Mouse (Mus musculus): ENCODE data around the gene Zfyve1.

Gene Zfyve1

DNA sequence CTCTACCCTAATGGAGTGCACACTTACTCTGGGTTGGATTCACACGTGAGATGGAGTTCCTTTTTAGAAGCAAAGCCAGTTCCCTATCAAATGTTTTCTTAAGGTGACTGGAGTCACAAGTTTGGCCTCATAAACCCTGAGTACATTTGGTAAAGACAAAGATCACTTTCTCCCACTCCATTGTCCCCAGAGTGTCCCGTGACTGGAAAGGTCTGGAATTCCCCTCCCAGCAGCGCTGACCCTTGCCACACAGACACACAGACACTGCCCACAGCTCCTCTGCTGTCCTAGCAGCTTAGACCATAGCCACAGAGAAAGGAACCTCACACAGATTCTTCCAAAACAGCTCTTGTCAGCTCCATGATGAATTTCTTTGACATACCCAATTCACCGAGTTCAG, 14.9 kb downstream of the Zfyve1 start:
- in situ Hi-C loops (cut with MboI; ENCODE audit: low sequenced_read_pairs) = no loop called here

DNA sequence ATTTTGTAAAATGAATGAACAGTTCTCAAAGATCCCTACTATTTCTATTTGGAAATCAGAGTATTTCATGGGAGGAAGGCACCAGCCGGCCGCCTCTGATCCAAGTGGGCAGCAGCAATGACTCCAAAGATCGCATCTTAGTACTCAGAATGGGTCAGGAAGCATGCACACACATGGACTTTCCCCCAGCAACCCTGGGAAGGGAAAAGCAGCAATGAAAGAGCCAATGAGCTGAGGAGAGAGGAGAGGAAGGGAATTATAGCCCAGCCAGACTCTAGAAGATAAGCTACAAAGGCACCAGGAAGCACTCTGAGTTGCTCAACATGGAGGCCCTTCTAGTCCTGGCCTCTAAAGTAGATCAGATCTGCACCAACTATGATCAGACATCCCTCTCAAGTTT, 16.7 kb downstream of the Zfyve1 start:
- in situ Hi-C loops (cut with MboI; ENCODE audit: low sequenced_read_pairs) = no loop called here

DNA sequence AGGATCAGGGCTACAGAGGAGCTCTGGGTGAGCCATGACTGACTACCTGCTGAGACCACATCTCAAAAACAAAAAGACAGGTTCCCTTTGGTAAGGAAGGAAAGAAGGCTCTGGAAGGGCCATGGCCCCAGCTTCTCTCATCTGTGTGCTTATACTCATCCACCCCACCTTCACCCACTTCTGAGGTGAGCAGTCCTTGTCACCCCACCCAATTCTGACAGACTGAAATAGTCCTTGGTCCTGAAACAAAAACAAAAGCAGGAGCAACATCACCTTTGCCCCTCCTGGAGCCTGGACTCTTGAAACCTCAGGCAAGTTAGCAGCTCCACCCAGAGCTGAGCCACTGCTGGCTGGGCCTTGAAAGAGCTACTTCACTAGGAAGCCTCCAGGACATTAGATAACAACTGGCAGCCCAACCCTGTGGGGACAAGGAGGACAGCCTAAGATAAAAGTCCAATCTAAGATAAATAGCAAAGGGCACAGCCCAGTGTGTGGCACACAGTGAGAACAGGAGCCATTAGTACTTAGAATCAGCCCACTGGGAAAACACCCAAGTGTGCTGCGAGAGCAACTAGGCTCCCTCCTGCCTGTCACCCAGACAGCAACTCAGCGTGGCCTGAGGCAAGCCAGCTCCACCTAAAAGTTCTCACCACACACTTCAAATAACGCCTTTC, 18.0 kb downstream of the Zfyve1 start:
- in situ Hi-C loops (cut with MboI; ENCODE audit: low sequenced_read_pairs) = no loop called here

DNA sequence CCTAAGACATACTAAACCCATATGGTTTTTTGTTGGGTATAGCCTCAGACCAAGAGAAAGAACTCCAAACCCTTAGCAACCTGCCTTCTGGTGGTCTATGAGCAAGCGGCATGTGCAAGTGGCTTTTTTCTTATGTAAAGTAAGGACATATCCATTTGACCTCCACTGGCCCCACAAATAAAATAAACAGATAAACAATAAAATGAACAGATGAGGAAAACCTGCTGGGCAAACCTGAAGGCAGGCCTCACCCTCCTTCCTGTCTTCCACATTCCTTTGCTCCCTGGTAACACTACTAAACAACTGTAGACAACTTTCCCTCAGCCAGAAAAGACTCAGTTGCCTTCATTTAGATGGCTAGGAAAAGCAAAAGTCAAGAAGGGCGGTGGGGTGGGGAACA, 18.7 kb downstream of the Zfyve1 start:
- in situ Hi-C loops (cut with MboI; ENCODE audit: low sequenced_read_pairs) = no loop called here

DNA sequence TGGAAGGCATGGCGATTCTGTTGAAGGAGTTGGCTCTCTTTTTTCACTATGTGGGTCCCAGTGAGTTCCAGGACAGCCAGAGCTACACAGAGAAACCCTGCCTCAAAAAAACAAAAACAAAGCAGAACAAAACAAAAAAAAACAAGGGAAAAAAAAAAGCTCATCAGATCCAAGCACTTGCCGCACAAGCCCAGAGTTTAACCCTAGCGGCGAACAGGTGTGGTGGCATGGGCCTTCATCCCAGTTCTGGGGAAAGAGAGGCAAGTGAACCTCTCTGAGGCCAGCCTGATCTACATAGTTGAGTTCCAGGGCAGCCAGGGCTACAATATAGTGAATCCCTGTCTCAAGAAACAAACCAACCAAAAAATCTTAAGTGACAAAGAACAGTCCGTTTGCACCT, 19.6 kb downstream of the Zfyve1 start:
- in situ Hi-C loops (cut with MboI; ENCODE audit: low sequenced_read_pairs) = no loop called here

DNA sequence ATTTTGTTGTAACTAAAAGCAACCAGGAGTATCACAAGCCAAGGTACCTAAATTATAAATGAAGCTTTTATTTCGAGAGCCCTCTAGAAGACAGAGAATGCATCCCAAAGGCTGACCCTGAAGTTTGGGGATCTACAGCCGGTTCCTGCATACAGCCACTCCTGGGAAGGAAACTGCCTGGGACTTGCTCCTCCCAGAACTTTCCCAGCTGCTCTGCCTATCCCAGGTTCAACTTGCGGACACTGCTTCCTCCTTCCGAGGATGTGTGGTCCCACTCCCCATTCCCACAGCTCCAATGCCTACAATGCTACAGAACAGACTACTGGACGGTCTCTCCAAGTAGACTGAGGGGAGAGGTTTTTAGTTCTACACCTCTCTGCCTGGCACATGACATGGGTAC, 24.3 kb downstream of the Zfyve1 start:
- in situ Hi-C loops (cut with MboI; ENCODE audit: low sequenced_read_pairs) = no loop called here

DNA sequence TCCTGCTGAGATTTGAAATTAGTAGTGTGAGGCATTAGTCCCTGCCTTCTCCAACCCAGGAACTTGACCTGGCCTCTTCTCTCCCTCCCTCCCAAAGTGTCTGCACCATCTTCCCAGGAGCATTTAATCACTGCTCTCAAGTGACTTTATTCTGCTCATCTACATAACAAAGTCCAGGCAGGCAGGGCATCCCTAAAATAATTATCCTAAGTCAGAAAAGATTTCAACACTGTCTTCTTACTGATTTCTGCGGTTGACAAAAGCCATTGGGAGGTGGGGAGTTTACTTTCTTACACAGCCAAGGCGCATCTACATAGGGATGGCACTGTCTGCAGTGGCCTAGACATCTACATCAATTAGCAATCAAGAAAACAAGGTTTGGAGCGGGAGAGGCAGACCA, 27.2 kb downstream of the Zfyve1 start:
- in situ Hi-C loops (cut with MboI; ENCODE audit: low sequenced_read_pairs) = no loop called here

DNA sequence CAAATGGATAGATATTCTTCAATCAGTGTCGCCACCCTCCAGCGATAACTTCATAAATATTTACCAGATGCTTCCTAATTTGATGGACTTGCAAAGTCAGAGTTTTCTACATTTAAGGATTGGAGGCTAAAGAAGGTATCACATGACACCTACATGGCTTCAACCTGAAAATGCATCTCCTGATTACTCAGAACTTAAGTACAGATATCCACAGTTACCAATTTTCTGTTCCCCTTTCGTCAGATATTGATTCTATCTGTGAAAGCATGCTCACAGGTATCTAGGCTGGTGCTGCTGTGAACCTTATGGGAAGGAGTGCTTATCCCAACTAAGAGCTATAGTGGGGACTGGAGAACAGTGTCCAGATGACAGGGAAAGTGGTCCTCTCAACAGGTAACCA, 34.4 kb downstream of the Zfyve1 start:
- in situ Hi-C loops (cut with MboI; ENCODE audit: low sequenced_read_pairs) = no loop called here

DNA sequence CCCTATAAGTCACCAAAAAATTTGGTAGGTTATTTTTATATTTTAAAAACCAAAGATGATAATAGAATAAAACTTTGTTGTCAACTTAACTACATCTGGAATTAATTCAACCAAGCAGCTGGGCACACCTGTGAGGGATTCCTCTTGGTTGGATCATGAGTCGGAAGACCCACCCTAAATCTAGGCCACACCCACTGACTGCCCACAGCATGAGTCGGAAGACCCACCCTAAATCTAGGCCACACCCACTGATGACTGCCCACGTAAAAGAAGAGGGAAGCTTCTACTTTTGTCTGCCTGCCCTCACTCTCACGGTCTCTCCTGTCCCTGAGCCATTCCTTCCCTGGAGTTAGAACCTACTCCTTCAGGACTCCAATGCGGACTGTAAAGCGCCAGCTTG, 36.8 kb downstream of the Zfyve1 start:
- in situ Hi-C loops (cut with MboI; ENCODE audit: low sequenced_read_pairs) = no loop called here

DNA sequence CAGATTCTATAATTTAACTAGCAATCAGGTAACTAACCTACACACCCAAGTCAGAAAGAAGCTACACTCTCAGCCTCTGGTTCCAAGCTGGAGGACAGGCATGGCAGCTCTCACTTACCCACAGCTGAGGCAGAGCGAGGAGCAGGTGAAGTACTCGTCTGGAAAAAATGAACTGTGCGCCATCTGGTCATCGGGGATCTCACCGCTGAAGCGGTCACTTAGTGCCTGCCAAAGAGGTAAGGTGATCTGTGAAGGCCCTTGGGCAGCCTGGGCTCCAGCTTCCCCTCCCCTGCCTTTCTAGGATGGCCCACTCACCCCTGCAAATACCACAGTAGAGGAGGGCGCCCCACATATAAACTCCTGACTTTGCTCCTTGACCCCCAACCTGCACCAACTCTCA, 38.5 kb downstream of the Zfyve1 start:
- in situ Hi-C loops (cut with MboI; ENCODE audit: low sequenced_read_pairs) = no loop called here

DNA sequence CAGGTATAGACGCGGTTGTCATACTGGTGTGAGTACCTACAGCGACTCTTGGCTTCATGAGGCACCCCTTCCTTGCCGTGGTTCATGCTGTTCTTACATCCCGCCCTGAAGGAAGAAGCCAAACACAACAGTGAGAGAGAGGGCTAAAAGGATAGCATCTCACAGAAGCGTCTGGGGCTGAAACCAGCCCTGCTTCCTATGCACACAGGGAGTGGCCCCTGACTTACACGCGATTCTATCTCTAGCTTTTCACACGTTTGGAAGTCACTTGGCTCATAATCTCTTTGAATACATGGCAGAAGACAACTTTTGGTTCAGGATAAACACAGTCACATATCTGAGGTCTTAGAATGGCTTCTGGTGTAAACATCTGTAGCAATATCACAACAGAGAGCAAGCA, 41.4 kb downstream of the Zfyve1 start:
- in situ Hi-C loops (cut with MboI; ENCODE audit: low sequenced_read_pairs) = no loop called here

DNA sequence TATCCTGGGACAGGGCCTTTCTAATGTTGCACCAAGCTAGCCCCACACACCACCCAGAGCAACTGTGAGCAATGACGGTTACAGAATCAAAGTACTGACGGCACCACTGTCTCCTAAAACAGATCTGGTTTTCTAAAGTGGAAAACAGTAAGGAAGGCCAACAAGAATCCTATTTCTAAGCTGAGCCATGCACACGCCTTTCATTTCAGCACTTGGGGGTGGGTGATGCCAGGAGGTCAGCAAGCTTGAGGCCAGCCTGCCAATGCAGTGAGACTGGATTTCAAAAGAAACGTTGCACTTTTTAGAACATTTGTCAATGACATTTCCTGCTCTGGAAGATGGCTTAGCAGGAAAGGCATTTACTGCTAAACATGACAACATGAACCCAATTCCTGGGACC, 43.2 kb downstream of the Zfyve1 start:
- in situ Hi-C loops (cut with MboI; ENCODE audit: low sequenced_read_pairs) = no loop called here

DNA sequence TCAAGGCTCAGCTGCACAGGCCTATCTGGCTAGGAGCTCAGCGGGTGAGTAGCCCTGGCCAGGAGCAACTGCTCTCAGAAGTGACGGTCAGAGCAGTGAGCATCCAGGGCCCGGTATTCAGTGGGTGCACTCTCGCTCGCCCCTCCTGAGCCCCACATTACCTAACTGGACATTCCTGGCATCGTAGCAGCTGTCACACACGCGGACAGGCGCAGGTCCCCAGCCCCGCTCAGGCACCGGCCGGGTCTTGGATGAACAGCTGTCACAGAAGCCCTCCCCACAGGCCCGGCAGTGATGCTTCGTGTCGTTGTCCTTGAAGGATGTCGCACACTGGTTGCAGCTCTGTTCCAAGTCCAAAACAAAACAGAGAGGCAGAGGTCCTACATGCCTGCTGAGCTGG, 45.7 kb downstream of the Zfyve1 start:
- in situ Hi-C loops (cut with MboI; ENCODE audit: low sequenced_read_pairs) = no loop called here

DNA sequence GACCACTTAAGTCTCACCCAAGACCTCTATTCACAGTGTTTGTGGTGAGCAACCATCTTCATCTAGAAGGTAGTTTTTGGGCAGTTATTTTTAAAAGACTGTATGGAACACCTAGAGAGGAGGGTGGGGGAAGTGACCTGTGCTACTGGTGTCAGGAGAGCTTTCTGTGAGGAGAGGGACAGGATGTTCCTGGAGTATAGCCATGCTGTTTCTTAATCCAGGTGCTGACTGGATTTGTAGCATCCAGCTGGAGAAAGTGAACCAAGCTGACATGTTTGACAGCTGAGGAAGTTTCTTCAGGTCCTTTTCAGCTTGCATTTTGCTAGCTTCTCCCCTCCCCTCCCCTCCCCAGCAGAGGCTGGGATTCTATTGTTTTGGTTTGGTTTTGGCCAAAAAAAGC, 52.2 kb downstream of the Zfyve1 start:
- in situ Hi-C loops (cut with MboI; ENCODE audit: low sequenced_read_pairs) = no loop called here

DNA sequence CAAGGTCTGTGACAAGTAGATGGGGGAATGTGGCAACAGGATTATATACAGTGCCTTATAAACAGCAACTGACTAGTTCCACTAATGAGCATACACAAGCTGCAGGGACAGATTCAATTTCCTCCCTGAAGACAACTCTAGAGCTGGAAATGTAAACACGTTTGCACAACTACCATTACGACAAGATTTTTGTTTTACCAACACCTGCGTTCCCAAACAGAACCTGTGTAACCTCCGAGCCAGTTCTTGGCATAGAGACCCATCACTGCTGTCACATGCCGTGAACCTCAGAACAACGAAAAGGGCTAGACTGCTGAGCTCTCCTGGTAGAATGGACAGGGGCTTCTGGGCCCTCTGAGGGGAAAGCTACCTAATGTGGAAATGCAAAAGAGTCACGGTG, 53.0 kb downstream of the Zfyve1 start:
- in situ Hi-C loops (cut with MboI; ENCODE audit: low sequenced_read_pairs) = no loop called here

DNA sequence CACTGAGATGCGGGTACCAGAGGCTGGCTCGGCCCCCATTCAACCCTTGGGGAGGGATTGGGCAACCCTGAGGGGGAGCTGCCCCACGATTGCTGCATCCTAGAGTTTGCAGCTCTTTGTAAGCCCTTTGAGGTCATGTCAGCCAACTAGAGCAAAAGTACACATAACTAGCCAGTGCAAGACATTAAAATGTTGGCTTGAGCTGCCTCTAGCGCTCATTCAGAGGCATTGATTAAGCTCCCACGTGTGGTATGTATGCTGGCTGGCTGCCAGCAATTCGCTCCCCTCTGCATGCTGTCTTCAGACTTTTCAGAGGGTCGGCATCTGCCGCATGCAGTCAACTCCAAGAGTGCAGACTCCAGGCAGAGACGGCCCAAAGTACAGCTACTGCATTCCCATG, 61.0 kb downstream of the Zfyve1 start:
- in situ Hi-C loops (cut with MboI; ENCODE audit: low sequenced_read_pairs) = no loop called here

DNA sequence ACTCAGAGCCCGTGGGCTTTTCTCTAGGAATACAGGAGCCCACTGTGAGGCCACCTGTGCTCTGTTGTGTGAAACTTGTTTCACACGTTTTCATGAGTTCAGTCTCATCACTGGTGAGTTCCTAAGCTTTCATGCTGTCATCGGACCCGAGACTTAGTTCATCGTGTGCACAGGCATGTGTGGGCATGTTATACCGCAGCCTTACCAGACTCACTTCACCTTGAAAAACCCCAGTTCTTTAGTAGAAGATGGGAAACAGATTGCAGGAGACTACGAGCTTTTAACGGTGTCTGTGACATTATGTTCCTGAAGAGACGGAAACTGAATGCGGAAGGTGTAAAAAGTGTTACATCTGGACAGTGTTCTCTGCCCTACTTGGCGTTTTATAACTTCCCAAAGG, 61.6 kb downstream of the Zfyve1 start:
- in situ Hi-C loops (cut with MboI; ENCODE audit: low sequenced_read_pairs) = no loop called here

DNA sequence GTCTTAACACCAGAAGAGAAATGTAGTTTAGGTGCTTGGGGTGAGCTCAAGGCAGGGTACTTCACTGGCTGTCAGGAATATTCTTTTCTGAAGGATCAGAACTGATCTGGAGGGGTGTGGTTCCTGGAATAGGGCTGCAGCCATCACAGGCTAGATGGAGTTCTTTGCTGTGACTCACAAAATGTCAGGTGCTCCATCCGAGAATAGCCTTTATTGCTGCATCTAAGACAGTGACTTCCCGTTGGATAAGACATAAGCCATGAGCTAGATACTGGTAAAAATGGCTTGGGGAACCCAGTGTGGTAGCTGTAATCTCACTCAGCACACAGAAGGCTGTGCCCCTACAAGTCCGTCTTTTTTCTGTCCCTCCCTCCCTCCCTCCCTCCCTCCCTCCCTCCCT, 62.8 kb downstream of the Zfyve1 start:
- in situ Hi-C loops (cut with MboI; ENCODE audit: low sequenced_read_pairs) = no loop called here

DNA sequence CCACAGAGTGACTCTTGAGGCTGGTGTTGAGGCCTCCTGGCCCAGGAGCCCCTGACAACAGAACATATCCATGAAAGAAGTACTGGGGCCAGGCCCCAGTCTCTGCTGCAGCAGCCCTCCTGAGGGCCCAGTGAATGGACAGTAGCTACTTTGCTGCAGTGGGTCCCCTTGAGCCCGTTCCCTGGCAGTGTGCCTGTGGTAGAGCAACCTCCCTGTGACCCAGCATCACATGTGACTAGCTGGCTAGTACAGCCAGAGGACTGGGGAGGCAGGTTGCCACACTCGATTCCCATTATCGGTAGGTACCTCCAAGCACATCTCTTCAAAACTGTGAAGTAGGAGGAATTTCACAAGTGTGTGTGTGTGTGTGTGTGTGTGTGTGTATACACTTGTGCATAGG, 64.1 kb downstream of the Zfyve1 start:
- in situ Hi-C loops (cut with MboI; ENCODE audit: low sequenced_read_pairs) = no loop called here

DNA sequence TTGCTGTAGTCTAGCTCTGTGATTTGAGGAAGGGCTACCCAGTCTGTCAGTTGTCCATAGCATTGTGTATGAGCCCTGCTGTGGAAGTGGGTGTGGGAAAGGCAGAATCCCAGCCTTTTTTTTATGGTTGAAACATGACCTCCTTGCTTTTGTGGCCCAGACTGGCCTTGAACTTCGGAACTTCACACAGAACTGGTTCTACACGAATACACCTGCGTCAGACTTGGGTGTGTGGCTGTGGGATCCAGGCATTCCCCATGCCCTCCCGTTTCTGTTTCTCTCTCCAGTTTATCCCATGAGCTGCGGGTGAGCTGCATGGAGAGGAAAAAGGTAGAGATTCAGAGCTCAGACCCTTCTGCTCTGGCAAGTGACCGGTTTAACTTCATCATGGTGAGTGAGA, 65.0 kb downstream of the Zfyve1 start:
- in situ Hi-C loops (cut with MboI; ENCODE audit: low sequenced_read_pairs) = no loop called here

DNA sequence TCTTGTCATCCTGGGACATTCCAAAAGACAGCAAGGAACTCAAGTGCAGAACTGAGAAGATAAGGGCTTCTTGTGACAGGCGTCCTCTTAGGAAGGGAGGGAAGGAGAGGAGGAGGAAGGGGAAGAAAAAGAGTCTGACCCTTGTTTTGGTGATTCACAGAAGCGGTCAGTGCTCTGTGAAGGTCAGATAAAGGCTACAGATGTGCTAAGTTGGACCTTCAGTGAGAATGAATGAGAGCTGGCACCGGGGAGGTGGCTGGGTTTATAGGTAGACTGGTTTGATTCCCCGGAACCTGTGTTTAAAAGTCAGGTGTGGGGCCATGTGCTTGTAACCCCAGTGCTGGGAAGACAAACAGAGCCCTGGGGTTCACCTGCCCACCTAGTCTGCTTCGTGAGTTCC, 68.4 kb downstream of the Zfyve1 start:
- in situ Hi-C loops (cut with MboI; ENCODE audit: low sequenced_read_pairs) = no loop called here

DNA sequence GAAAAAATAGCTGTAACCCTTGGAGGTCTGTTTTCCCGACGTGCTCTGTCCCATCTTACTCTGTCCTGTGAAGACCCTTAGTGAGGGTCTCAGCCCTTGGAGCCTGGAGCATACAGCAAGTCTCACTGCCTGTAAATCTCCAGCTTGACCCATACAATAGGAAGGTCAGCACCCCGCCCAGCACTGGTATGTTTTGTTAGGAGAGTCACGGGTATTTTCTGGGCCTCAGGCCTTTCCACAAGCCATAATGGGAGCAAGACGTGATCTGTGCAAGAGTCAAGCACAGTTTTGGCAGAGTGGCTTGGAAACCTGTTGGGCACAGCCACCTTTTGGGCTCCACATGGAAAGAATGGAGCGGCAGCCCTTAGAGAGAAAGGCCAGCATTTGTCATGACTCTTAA, 69.2 kb downstream of the Zfyve1 start:
- in situ Hi-C loops (cut with MboI; ENCODE audit: low sequenced_read_pairs) = no loop called here

DNA sequence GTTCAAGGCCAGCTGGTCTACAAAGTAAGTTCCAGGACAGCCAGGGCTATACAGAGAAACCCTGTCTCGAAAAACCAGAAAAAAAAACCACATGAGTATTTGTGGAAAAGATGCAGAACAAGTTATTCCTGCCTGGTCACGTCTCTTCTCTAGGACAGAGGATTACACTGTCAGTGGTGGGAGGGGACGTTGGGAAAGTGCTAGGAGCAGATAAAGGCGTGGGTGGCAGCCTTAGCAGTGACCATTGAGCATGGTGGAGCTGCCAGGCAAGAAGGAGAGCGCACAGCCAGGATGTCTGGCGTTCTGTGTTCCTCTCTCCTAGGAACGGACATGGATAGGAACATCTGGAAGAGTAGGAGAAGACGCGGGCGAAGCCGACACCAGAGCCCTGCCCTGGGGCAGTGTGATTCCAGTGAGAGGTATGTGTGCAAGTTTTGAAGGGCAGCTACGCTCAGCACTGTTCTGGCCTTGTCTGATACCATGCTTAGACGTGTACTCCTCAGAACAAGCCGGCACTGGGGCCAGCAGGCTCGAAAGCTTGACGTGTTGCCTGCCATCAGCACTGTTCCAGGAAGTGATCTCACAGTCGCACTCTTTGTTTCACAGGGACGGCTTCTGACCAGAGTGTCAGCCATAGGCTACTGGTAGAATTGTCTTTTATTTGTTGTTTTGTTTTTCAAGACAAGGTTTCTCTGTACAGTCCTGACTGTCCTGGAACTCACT, 71.0 kb downstream of the Zfyve1 start:
- in situ Hi-C loops (cut with MboI; ENCODE audit: low sequenced_read_pairs) = no loop called here

Measured in CH12F3 (cell line).